ENCODE assay signal across 19 mouse cellular contexts in genomic region chr3:26050769-26051168, GRCm38 (mm10).
DNase-seq lines count a peak whose midpoint lies in the region; ATAC-seq lines count a peak whose summit lies in the region.
"Had no signal": no experiment of that assay in that cellular context is flagged by ENCODE, and none has a peak within 500 bp of the region (broad histone marks: within the 10 kb centered on the region; RNA-seq: fewer than 3 reads in every experiment).

No protein-coding gene starts in this region.

- no peak for ATAC-seq in cerebellum, adult (ENCODE audit: insufficient number of reproducible peaks, low FRiP score, low TSS enrichment)
- ATAC-seq: activated CD4-positive, CD25-positive, alpha-beta regulatory T cell, adult 4 months; CD4-positive, CD25-positive, alpha-beta regulatory T cell, adult 4 months; forebrain, embryonic 14.5 days; forebrain, postnatal 0 days; Patski had no signal

- DNase-seq in cerebellum, adult 11-12 months: peak; percentile 7
- DNase-seq in cerebellum, adult 9-11 months: peak; percentile 11
- no peak for DNase-seq in cerebellum, adult 8-10 months
- DNase-seq in layer of hippocampus, adult 11-12 months (ENCODE audit: low spot score): peak; percentile 16
- no peak for DNase-seq in layer of hippocampus, adult 8-10 months (ENCODE audit: low spot score in 2 of 2)
- DNase-seq in brain, adult 2 months (ENCODE audit: low read depth, low spot score): peak; percentile 59
- no peak for DNase-seq in spleen, postnatal 4 days (ENCODE audit: low spot score in 2 of 2)
- DNase-seq: adrenal gland, adult 8-10 months; adrenal gland, postnatal 14 days; adrenal gland, postnatal 36 days; B cell, adult 2 months; cerebellum, postnatal 10 days; cerebellum, postnatal 25 days; forebrain, postnatal 0 days had no signal

Comparison
In these comparisons a context has a peak if more than half of its experiments do, and no peak if none do; other contexts are left out.
1. DNase-seq: peak in cerebellum, adult 11-12 months (single experiment), cerebellum, adult 9-11 months (single experiment), layer of hippocampus, adult 11-12 months (single experiment) and brain, adult 2 months (single experiment); none in cerebellum, adult 8-10 months (single experiment), layer of hippocampus, adult 8-10 months (0 of 2) and spleen, postnatal 4 days (0 of 2).